Mouse (Mus musculus) left cerebral cortex, adult 18-20 months (tissue): Measurements from ENCODE around the gene Dennd2a. TPM values are rescaled to one million over a fixed set of nuclear protein-coding genes. Genes with fewer than 3 reads are reported as not detected.
"Not testable (repeated sequence)": the region's sequence is repeated elsewhere in the genome, so short reads cannot be mapped to it uniquely, and the experiment has no call there.

ENCODE experiments used
- DNase-seq, 2 experiments: peaks; one replicate each; pipeline ENCODE4 v3.0.0; 2021 to 2022; ENCODE audit warnings: low spot score in 2 of 2, mixed read lengths in 1 of 2
- total RNA-seq, 2 experiments: library from RNA; stranded (reverse); gene quantifications; 2 replicates each; pipeline ENCODE4 v1.2.3; 2021

Gene Dennd2a
- total RNA-seq, 2 experiments from 2014 or later: 25.6 to 26.8 TPM

- DNase-seq: no peak
Measured at GRCm38 (mm10) chr6:39455339-39456160, 102.1 kb downstream of the Dennd2a start.

- no peak for DNase-seq
Measured at GRCm38 (mm10) chr6:39454616-39455015, 103.1 kb downstream of the Dennd2a start.

GRCm38 (mm10) chr6:39453564-39453963 lies 104.1 kb downstream of the Dennd2a start:
- no peak for DNase-seq

- DNase-seq: no peak
Measured at GRCm38 (mm10) chr6:39451033-39451432, 106.6 kb downstream of the Dennd2a start.

- no peak for DNase-seq
Measured at GRCm38 (mm10) chr6:39450580-39450979, 107.1 kb downstream of the Dennd2a start.

- peak; percentile 42 to 58 for DNase-seq
Measured at GRCm38 (mm10) chr6:39447429-39448185, 110.1 kb downstream of the Dennd2a start.

GRCm38 (mm10) chr6:39445801-39446572 lies 111.7 kb downstream of the Dennd2a start:
- DNase-seq: no peak

- no peak for DNase-seq
Measured at GRCm38 (mm10) chr6:39442786-39443287, 114.8 kb downstream of the Dennd2a start.

GRCm38 (mm10) chr6:39440207-39440606 lies 117.5 kb downstream of the Dennd2a start:
- DNase-seq: no peak

- not testable (repeated sequence) for DNase-seq
Measured at GRCm38 (mm10) chr6:39437519-39437918, 120.1 kb downstream of the Dennd2a start.

- DNase-seq: no peak
Measured at GRCm38 (mm10) chr6:39435875-39436274, 121.8 kb downstream of the Dennd2a start.

GRCm38 (mm10) chr6:39434886-39435492 lies 122.7 kb downstream of the Dennd2a start:
- DNase-seq: no peak

- DNase-seq: no peak
Measured at GRCm38 (mm10) chr6:39434111-39434885, 123.4 kb downstream of the Dennd2a start.

GRCm38 (mm10) chr6:39433701-39434100 lies 124.0 kb downstream of the Dennd2a start:
- no peak for DNase-seq

GRCm38 (mm10) chr6:39433174-39433573 lies 124.5 kb downstream of the Dennd2a start:
- DNase-seq: no peak

- DNase-seq: no peak
Measured at GRCm38 (mm10) chr6:39430722-39431121, 126.9 kb downstream of the Dennd2a start.

GRCm38 (mm10) chr6:39429007-39429788 lies 128.5 kb downstream of the Dennd2a start:
- DNase-seq: no peak

GRCm38 (mm10) chr6:39427276-39428003 lies 130.2 kb downstream of the Dennd2a start:
- DNase-seq: no peak

GRCm38 (mm10) chr6:39426725-39427124 lies 130.9 kb downstream of the Dennd2a start:
- DNase-seq: no peak
